In the genomic region with DNA sequence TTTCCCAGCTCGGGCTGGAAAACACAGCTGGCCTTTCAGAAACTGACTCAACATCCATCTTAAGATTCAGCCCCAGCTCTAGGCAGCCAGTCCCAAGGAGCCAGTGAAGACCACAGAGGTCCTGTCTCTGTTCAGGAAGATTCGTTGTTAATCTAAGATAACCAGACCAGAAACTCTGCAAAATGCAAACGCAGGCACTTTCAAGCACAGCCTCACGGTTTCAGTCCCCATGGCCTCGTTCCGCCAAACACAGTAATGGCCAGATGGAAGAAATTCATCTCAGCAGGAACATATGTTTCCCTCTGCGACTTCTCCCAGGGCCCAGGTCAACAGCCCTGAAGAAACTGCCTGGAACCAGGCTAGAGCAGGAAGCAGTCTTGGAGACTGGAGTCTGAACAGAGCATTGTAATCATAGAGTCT, we compare ENCODE assay signal across 9 mouse cellular contexts.
DNase-seq lines count a peak whose midpoint lies in the region; ATAC-seq and TF ChIP-seq lines count a peak whose summit lies in the region.
"Had no signal": no experiment of that assay in that cellular context is flagged by ENCODE, and none has a peak within 500 bp of the region (broad histone marks: within the 10 kb centered on the region; RNA-seq: fewer than 3 reads in every experiment).

No protein-coding gene starts in this region.

- no peak overlapping the region for H3K9ac ChIP-seq in heart, embryonic 12.5 days
- no peak overlapping the region for H3K9ac ChIP-seq in embryonic facial prominence, embryonic 12.5 days
- no peak overlapping the region for H3K9ac ChIP-seq in liver, embryonic 14.5 days (replicated peaks)

- DNase-seq in heart, adult 18-20 months = no peak
- DNase-seq in brain, adult 2 months (ENCODE audit: low read depth, low spot score) = peak; percentile 95
- no peak for DNase-seq in liver, embryonic 14.5 days (ENCODE audit: low read depth in 3 of 3, low spot score in 3 of 3)
- no peak for DNase-seq in ovary, postnatal 10 days (ENCODE audit: low spot score)
- no peak for DNase-seq in adrenal gland, postnatal 25 days
- DNase-seq in adipocyte (ENCODE audit: low spot score) = no peak
- DNase-seq: adrenal gland, postnatal 36 days had no signal

- H3K27ac ChIP-seq in heart, embryonic 12.5 days (ENCODE audit: poor library complexity, severe bottlenecking) = peak overlapping the region; percentile 48; the same call in 1 of the 2 replicates
- H3K27ac ChIP-seq in embryonic facial prominence, embryonic 12.5 days = peak overlapping the region; percentile 80
- H3K27ac ChIP-seq in liver, embryonic 14.5 days = no peak overlapping the region

- H3K4me2 ChIP-seq in heart, embryonic 12.5 days = no peak overlapping the region
- no peak overlapping the region for H3K4me2 ChIP-seq in embryonic facial prominence, embryonic 12.5 days (replicated peaks)
- H3K4me2 ChIP-seq in liver, embryonic 14.5 days (ENCODE audit: low read depth) = no peak overlapping the region

- no peak for TF ChIP-seq CTCF in liver, embryonic 14.5 days (IDR thresholded peaks at IDR 0.05; ENCODE audit: low read depth)

- peaks cover 11% of the 10 kb centered on the region for H3K4me1 ChIP-seq in heart, embryonic 12.5 days (replicated peaks)
- H3K4me1 ChIP-seq in embryonic facial prominence, embryonic 12.5 days = peaks cover 31% of the 10 kb centered on the region
- peaks cover 5 to 17% of the 10 kb centered on the region in 2 experiments; a peak in 3 of 4 replicates for H3K4me1 ChIP-seq in liver, embryonic 14.5 days (replicated peaks; ENCODE audit: control insufficient read depth in 2 of 2, insufficient read depth in 2 of 2, low read length in 1 of 2)

- WGBS in heart, embryonic 12.5 days = 46% methylated on average over 7 of the region's 7 CpGs
- 26% methylated on average over 7 of the region's 7 CpGs for WGBS in embryonic facial prominence, embryonic 12.5 days
- WGBS in liver, embryonic 14.5 days (ENCODE audit: insufficient replicate concordance) = 28% methylated on average over 7 of the region's 7 CpGs

- H3K4me3 ChIP-seq in heart, embryonic 12.5 days = no peak overlapping the region
- H3K4me3 ChIP-seq in embryonic facial prominence, embryonic 12.5 days = no peak overlapping the region
- H3K4me3 ChIP-seq in liver, embryonic 14.5 days (ENCODE audit: insufficient read depth in 1 of 2, low read depth in 2 of 2, low read length in 2 of 2) = no peak overlapping the region

- ATAC-seq in heart, embryonic 12.5 days (ENCODE audit: insufficient number of reproducible peaks, low FRiP score) = peak; percentile 58; the same call in 1 of the 2 replicates
- no peak for ATAC-seq in embryonic facial prominence, embryonic 12.5 days (ENCODE audit: insufficient number of reproducible peaks, insufficient read depth, low FRiP score, low TSS enrichment)
- peak; percentile 53; the same call in 1 of the 2 replicates for ATAC-seq in liver, embryonic 14.5 days (ENCODE audit: insufficient read depth)

- TF ChIP-seq EP300 in liver, embryonic 14.5 days (IDR thresholded peaks at IDR 0.05; ENCODE audit: low read depth) = no peak

- H3K9me3 ChIP-seq in heart, embryonic 12.5 days (replicated peaks) = peaks cover 8% of the 10 kb centered on the region; the same call in 1 of the 2 replicates
- no peaks in the 10 kb centered on the region for H3K9me3 ChIP-seq in embryonic facial prominence, embryonic 12.5 days
- H3K9me3 ChIP-seq in liver, embryonic 14.5 days (ENCODE audit: control insufficient read depth, low read length) = no peaks in the 10 kb centered on the region

- no peaks in the 10 kb centered on the region for H3K27me3 ChIP-seq in heart, embryonic 12.5 days (replicated peaks)
- no peaks in the 10 kb centered on the region for H3K27me3 ChIP-seq in embryonic facial prominence, embryonic 12.5 days
- H3K27me3 ChIP-seq in liver, embryonic 14.5 days (ENCODE audit: control insufficient read depth, insufficient read depth, low read length) = no peaks in the 10 kb centered on the region

- no peaks in the 10 kb centered on the region for H3K36me3 ChIP-seq in heart, embryonic 12.5 days
- H3K36me3 ChIP-seq in embryonic facial prominence, embryonic 12.5 days = no peaks in the 10 kb centered on the region
- H3K36me3 ChIP-seq in liver, embryonic 14.5 days (replicated peaks; ENCODE audit: control insufficient read depth, insufficient read depth, low read depth) = no peaks in the 10 kb centered on the region
